Mouse (Mus musculus) right cerebral cortex, adult 18-20 months (tissue): ENCODE measurements around the gene Olfr1056.
"Not testable (repeated sequence)": the region's sequence is repeated elsewhere in the genome, so short reads cannot be mapped to it uniquely, and the experiment has no call there.

Experiments
- DNase-seq: peaks from one replicate; pipeline ENCODE4 v3.0.0; 2022; ENCODE audit warnings: mixed read lengths

Olfr1056 gene

GRCm38 (mm10) chr2:86362369-86362768, at the start of gene Olfr1056:
Gene Olfr1056 (minus strand): TSS chr2:86362469.
- DNase-seq = no peak

DNA sequence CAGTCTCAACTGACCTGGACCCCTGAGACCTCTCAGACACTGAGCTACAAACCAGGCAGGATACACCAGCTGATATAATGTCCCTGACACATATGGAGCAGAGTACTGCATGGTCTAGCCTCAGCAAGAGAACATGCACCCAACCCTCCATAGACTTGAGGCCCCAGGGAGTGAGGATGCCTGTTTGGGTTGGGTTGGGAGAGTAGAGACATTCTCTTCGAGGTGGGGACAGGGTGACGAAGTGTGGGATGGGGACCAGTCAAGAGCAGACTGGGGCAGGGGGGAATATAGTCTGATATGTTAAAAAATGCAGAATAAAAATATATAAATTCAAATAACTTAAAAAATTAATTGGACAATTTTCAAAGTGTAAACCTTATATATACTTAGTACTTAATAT, 32.8 kb upstream of the Olfr1056 start:
- DNase-seq = no peak

DNA sequence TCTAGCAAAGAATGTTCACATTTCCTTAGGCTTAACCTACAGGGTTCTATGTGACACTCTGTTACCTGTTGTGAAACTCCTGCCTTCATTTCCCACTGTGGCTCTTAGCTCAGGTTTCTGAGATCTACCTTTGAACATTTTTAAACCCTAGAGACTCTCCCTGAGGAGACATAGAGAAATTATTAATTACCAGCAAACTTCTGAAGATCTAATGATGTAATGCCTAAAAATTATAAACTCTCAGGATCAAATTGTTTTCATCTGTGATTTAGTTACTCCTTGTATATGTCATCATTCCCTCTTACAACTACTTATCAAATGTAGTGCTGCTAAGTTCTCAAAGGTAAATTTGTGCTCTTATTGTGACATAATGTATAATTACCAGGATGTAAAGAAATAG, 26.2 kb upstream of the Olfr1056 start, which contains the start of gene Olfr1058:
TSS of gene Olfr1058 (minus strand) at position 101 of the 400 bp plus-strand sequence.
- DNase-seq = not testable (repeated sequence)

DNA sequence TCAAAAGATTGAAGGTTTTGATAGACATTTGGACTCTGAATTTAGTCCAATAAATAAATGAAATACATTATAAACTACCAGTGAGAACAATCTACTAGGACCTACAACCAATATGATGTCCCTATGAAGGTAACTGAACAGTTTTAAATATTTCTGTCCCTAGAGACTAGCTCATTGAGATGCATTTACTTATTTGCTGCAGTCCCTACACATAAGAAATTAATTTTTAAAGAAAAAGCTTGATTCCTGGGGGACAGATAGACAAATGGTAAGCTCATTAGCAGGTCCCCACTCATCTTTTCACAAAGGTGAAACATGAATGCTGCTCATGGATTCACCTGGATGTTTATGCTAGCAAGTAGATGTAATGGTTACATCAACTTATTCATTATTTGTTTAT, 16.0 kb upstream of the Olfr1056 start, which contains the start of gene Olfr1057:
TSS of gene Olfr1057 (minus strand) at position 101 of the 400 bp plus-strand sequence.
- DNase-seq = no peak

DNA sequence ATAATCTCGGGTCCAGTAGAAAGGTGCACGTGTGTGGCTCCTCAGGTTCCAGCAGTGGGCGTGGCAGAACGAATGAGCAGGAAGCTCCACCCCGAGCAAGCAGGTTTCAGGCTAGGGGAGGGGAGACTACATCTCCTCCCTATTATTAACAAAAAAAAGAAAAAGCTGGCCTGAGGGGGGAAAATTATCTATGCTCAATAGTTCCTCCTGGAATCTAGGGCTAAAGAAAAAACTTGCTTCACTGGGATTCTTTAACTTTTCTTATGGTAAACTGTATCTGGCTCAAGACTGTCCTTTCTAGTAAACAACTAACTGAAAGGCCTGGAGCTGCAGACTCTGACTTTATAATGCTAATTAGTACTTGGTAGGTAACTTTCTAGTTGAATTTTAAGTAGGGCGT, 4.1 kb upstream of the Olfr1056 start:
- not testable (repeated sequence) for DNase-seq

- not testable (repeated sequence) for DNase-seq
These were observed 10.5 kb downstream of the Olfr1056 start for GRCm38 (mm10) chr2:86351751-86352150.

DNA sequence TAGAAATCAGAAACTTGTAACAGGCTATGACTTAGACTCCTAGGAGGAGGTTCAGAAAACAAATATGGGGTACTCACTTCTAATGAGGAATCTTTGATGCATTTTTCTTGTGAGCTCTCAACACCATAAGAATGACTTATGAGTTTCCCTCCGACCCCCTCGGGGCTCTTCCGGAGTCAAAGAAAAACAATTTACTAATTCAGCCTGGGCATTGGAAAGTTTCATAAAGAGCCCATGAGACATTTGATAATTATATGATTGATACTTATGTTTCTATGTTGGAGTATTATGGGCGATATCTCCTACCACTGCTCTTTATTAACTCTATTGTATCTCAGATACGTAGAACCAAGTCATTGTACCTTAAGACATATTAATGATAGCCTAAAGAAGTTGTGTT, 12.1 kb downstream of the Olfr1056 start, which contains the start of gene Olfr1055:
TSS of gene Olfr1055 (minus strand) at position 101 of the 400 bp plus-strand sequence.
- no peak for DNase-seq

DNA sequence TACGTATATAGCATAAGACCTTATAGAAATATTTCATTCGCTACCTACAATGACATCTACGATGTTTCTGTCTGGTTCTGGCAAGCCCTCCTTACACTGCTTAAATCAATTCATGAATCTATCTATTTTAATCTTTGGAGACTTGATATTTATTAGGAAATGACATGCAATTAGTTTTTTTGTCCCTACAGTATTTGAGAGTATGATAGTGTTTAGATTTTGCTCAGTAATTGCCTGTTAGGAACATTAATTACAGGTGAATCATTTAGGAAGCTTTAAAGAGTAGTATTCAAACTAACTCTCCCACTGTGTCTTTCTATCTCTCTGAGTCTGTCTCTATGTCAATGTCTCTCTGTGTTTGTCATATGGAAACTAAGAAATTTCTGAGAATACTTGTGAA, 26.9 kb downstream of the Olfr1056 start, which contains the start of gene Olfr1054:
TSS of gene Olfr1054 (minus strand) at position 101 of the 400 bp plus-strand sequence.
- DNase-seq = no peak

DNA sequence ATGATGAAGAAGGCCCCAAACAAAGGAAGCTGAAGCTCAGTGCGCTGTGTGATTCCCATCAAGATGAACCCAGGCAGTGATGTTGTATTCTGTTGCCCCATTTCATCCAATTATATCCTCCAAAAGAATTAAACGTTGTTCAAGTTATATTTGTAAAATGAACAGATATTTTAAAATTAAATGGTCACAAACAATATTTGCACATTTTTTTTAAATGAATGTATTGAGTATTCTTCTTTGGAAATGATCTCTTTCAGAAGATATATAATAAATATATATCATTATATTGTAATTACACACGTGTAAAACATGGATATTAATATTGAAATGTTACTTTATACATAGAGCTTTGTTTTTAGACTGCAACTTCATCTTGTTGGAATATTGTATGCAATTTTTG, 47.1 kb downstream of the Olfr1056 start, which contains the start of gene Olfr1053:
TSS of gene Olfr1053 (minus strand) at position 101 of the 400 bp plus-strand sequence.
- no peak for DNase-seq
